Mouse (Mus musculus) bone marrow, adult 2 months (tissue): Measurements from ENCODE around the gene Spred1. TPM values are rescaled to one million over a fixed set of nuclear protein-coding genes. Genes with fewer than 3 reads are reported as not detected.

ENCODE experiments used
- H3K27ac ChIP-seq: fragments of 200-500 bp; 2 replicates; pipeline ENCODE4 v1.5.1; 2012; ENCODE audit warnings: low read depth, mild to moderate bottlenecking, control low read depth, inconsistent platforms, low read length; ENCODE audit not compliant: control insufficient read depth, poor library complexity, insufficient read depth
- H3K4me1 ChIP-seq: fragments of 200-500 bp; 2 replicates; pipeline ENCODE4 v1.6.1; 2011; ENCODE audit warnings: low read length; ENCODE audit not compliant: control insufficient read depth, insufficient read depth
- H3K4me3 ChIP-seq: fragments of 200-500 bp; replicated peaks from 2 replicates; pipeline ENCODE3; 2011; ENCODE audit warnings: mild to moderate bottlenecking, low read depth, low read length, control low read depth; ENCODE audit not compliant: control insufficient read depth
- CTCF ChIP-seq: fragments of 200-500 bp; IDR thresholded peaks from 2 replicates; pipeline ENCODE4 v1.5.1; 2011; ENCODE audit warnings: low read length, control low read depth; ENCODE audit not compliant: control insufficient read depth, insufficient read depth
- POLR2A ChIP-seq: fragments of 200-500 bp; IDR thresholded peaks from 2 replicates; pipeline ENCODE4 v1.6.1; 2011; ENCODE audit warnings: low read depth, mild to moderate bottlenecking, control low read depth, low read length, borderline replicate concordance; ENCODE audit not compliant: control insufficient read depth
- WGBS: fragments of 180-500 bp; shearing (Covaris S2); methylation state at CpG from one replicate; pipeline ENCODE4 v1.1.7; 2018; 5-methylcytosine and 5-hydroxymethylcytosine counted together
- polyA plus RNA-seq: library from polyadenylated mRNA; stranded (reverse); fragments of >200 nt; gene quantifications from 2 replicates; pipeline ENCODE4 v1.2.4, GENCODE M21; 2011; ENCODE audit warnings: low replicate concordance; ENCODE audit not compliant: missing spikeins, insufficient read depth, insufficient read length

Gene Spred1
- polyA plus RNA-seq, 1 experiment, result 5.6 TPM

DNA sequence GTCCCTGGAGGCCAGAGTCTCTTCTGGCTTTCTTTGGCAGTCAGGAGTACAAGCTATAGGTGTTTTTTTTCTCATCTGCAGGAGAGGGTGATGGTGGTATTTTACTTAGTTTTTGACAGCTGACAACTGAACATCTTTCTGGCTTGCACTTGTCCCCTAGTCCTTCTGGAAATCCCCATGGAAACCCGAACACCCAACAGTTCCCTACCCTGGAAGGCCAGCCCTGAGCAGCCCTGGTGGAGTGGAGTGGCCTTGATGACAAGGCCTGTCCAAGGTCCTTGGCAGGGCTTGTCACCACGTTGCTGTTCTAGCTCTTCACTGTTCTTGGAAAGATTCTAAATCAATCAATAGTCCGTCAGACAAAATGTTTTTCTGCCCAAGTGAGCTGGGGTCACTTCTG, 83.4 kb downstream of the Spred1 start:
- TF ChIP-seq CTCF (no peak), POLR2A (no peak)
- 61% methylated on average over 3 of the region's 3 CpGs for WGBS
- Histone ChIP-seq H3K4me1 (no peaks in the 10 kb centered on the region), H3K27ac (no peak overlapping the region), H3K4me3 (no peak overlapping the region)

DNA sequence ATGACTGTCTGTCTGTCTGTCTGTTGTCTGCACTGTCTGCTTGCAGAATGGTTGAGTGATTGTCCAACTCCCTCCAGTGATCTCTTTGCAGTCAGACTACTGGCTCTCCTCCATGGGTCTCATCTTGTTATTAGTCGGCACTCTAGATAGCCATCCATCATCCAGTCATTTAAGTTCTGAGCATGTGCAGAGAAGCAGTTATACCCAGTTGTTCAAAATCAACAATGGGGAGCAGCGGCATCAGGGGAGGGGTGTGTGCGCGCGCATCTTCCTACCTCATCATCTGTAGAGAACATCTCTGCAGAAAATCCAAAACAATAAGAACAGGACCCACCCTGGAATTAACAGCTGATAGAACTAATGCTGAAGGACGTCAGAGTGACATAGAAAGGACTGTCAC, 83.9 kb downstream of the Spred1 start:
- Histone ChIP-seq H3K4me3 (no peak overlapping the region), H3K4me1 (no peaks in the 10 kb centered on the region), H3K27ac (no peak overlapping the region)
- no peak for TF ChIP-seq CTCF
- TF ChIP-seq POLR2A, result no peak
- 82% methylated on average over 6 of the region's 6 CpGs for WGBS

DNA sequence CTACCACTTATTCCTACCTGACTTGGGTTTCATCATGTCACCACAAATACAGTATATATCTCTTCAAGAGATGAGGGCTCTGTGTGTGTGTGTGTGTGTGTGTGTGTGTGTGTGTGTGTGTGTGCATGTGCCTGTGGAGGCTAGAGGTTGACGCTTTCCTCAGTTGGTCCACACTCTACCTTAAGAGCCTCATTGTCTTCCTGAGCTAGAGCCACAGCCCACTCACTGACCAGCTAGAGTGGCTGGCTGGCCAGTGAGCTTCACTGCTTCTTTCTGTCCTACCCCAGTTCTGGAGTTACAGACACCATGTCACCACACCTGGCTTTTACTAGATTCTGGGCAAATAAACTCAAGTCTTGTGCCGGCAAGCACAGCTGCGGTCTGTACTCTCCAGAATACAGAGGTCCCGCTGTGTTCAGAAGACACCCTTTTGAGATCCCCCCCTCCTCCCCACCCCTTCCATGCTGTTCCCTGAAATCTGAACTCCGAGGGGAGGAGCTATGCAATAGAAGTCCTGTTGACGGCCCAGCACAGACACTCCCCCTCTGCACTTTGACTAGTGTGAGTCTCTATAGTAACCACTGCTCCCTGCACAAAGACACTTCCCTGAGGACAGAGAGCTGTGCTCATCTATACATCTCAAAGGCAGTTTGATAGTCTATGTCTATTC, 89.4 kb downstream of the Spred1 start:
- H3K27ac ChIP-seq, result no peak overlapping the region
- no peak overlapping the region for H3K4me3 ChIP-seq
- no peak for TF ChIP-seq POLR2A
- no peak for TF ChIP-seq CTCF
- no peaks in the 10 kb centered on the region for H3K4me1 ChIP-seq
- 28% methylated on average over 6 of the region's 6 CpGs for WGBS

- Histone ChIP-seq H3K4me1 (no peaks in the 10 kb centered on the region), H3K4me3 (no peak overlapping the region), H3K27ac (no peak overlapping the region)
- TF ChIP-seq POLR2A (no peak), CTCF (peak; percentile 18; the same call in 1 of the 2 replicates)
- WGBS, result 57% methylated on average over 2 of the region's 2 CpGs
These were observed 95.0 kb downstream of the Spred1 start for GRCm38 (mm10) chr2:117216152-117216551.

GRCm38 (mm10) chr2:117217695-117218216, 96.6 kb downstream of the Spred1 start:
- H3K4me1 ChIP-seq, result no peaks in the 10 kb centered on the region
- H3K27ac ChIP-seq, result no peak overlapping the region
- H3K4me3 ChIP-seq, result no peak overlapping the region
- WGBS, result 55% methylated on average over 13 of the region's 15 CpGs
- no peak for TF ChIP-seq POLR2A

DNA sequence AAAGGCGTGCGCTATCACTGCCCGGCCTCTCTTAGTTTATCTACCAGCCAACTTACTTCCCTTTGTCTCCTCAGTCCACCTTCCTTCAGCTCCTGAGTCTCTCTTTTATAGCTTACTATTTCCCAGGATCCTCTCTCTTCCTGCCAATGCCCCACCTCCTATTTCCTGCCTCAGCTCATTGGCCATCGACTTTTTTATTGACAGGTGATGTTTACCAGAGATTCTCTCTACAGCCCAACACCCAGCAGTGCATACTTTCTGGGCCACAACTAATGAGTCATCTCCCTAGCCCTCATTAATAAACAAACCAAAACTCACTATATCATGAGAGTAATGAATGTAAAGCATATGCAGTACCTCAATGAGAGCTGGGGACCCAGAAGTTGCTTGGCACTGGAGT, 98.4 kb downstream of the Spred1 start:
- Histone ChIP-seq H3K4me1 (no peaks in the 10 kb centered on the region), H3K27ac (no peak overlapping the region), H3K4me3 (no peak overlapping the region)
- TF ChIP-seq CTCF (no peak), POLR2A (no peak)
- WGBS, result 87% methylated on average over 4 of the region's 4 CpGs

- Histone ChIP-seq H3K4me1 (no peaks in the 10 kb centered on the region), H3K4me3 (no peak overlapping the region), H3K27ac (no peak overlapping the region)
- 77% methylated on average over 9 of the region's 9 CpGs for WGBS
- no peak for TF ChIP-seq POLR2A
These were observed 101.5 kb downstream of the Spred1 start for GRCm38 (mm10) chr2:117222651-117223050.

DNA sequence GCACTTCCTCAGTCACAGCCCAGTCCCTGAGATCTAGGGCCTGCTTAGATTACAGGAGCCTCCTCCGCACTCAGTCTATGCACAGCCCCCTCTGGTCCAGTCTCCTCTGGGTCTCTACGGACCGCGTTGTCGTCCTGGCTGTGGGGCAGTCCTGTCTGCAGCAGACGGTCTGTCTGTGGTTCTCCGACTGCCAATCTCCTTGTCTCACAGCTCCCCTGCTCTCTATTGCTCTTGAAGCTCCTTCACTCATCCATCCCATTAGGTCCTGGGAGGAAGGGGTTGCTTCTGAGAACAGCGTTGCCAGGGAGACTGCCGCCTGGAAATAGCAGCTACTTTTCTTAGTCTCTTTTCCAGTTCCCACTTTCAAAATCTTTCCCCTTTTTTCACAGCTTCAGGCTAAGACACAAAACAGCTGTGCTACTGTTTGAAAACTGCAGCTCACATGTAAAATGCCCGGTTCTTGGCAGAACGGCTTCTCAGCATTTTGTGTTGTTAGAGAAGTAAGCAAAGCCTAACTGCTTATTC, 107.5 kb downstream of the Spred1 start:
- 86% methylated on average over 11 of the region's 11 CpGs for WGBS
- Histone ChIP-seq H3K27ac (no peak overlapping the region), H3K4me3 (no peak overlapping the region), H3K4me1 (no peaks in the 10 kb centered on the region)
- TF ChIP-seq POLR2A (no peak), CTCF (no peak)

DNA sequence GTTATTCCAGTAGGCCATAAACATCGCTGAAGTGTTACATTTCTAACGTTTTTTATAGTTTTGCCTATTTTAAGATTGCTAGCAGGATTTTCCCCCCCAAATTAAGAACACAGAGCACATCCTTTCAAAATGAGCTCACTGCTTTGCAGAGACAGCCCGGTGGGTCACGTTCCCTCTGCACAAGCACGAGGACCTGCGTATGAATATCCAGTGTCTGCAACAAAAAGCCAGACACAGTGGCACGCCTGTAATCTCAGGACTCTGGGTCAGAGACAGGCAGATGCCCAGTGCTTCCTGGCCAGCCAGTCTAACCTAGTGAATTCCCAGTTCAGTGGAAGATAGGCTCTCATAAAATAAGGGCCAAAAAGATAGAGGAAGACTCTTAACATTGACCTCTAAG, 109.1 kb downstream of the Spred1 start:
- 90% methylated on average over 7 of the region's 7 CpGs for WGBS
- no peak overlapping the region for H3K4me3 ChIP-seq
- no peaks in the 10 kb centered on the region for H3K4me1 ChIP-seq
- TF ChIP-seq POLR2A (no peak), CTCF (no peak)
- H3K27ac ChIP-seq, result no peak overlapping the region

DNA sequence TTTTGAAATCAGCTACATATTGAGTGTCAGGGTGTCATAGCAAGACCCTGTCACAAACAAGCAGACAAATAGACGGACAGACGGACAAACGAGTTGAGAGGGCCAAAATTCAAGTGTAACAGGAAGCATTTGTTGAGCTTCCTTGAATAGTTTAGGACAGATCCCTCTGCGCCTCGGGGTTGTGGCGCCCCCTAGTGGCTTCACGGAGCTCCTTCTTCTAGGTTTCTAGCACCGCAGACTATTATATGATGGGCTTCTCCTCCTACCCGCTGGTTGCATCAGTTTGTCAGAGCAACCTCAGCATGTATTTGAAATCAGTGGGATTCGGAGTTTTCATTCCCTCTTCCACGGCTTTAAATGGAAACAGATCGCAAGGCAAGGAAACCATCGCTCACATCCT, 110.1 kb downstream of the Spred1 start:
- H3K4me3 ChIP-seq, result no peak overlapping the region
- TF ChIP-seq POLR2A (no peak), CTCF (peak; percentile 80)
- 5% methylated on average over 13 of the region's 13 CpGs for WGBS
- no peaks in the 10 kb centered on the region for H3K4me1 ChIP-seq
- H3K27ac ChIP-seq, result no peak overlapping the region

Other genes with a start within 250 kb of the Spred1 start
- not detected in 2 replicates for gene Tmco5, start 242.7 kb upstream of the Spred1 start, polyA plus RNA-seq
- gene Fam98b, start 128.4 kb downstream of the Spred1 start, polyA plus RNA-seq, result 11.9 and 12.7 TPM in 2 replicates
- gene Rasgrp1, start 221.6 kb downstream of the Spred1 start, polyA plus RNA-seq, result 1.8 and 4.7 TPM in 2 replicates